Mouse (Mus musculus): ENCODE results near the gene Pde6c. TPM values are rescaled to one million over a fixed set of nuclear protein-coding genes. Genes with fewer than 3 reads are reported as not detected.

Gene Pde6c
- polyA plus RNA-seq (2021; fragmentation: Nextera tagmentation): 0.04 TPM in 1 of 2 replicates, not detected in the other
- long read RNA-seq, experiment 1: 0 reads
- long read RNA-seq, experiment 2: 0 reads

DNA sequence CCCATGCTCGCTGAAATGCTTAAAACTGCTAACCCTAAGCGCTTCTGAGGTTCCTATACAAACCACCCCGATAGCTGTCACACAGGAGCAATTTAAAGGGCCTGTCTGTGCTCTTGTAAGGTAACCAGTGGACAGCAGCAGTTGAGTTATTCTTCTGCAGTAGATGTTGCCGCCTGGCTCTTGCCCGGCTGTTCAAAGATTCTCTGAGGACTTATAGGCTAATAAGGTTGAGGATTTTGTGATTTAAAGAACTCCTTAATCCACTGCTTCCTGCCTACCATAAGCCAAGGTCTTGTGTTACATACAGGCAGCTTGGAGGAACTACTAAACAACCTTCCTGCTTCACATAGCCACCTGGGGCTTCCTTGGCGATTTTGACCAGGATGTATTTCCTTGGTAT lies at the start of gene Pde6c:
TSS of gene Pde6c (plus strand) at position 301 of the 400 bp plus-strand sequence.

DNA sequence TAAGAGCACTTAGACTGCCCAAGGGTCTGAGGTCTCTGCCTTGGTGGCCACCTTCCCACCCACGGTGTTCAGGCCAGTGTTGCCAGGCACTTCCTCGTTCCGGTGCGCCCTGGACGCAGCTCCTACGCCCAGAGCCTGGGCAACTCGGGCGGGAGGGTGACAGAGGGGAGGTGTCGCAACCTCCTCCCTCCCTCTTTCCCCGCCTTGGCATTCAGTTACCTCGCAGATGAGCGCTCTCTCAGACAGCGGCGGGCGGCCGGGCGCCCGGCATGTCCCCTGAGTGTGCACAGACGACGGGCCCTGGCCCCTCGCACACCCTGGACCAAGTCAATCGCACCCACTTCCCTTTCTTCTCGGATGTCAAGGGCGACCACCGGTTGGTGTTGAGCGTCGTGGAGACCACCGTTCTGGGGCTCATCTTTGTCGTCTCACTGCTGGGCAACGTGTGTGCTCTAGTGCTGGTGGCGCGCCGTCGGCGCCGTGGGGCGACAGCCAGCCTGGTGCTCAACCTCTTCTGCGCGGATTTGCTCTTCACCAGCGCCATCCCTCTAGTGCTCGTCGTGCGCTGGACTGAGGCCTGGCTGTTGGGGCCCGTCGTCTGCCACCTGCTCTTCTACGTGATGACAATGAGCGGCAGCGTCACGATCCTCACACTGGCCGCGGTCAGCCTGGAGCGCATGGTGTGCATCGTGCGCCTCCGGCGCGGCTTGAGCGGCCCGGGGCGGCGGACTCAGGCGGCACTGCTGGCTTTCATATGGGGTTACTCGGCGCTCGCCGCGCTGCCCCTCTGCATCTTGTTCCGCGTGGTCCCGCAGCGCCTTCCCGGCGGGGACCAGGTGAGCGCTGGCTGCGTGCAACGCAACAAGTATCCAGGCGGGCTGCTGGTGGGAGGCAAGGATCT lies 35.5 kb upstream of the Pde6c start, which contains the start of gene Ffar4:
TSS of gene Ffar4 (plus strand) at position 214 of the 901 bp plus-strand sequence.

DNA sequence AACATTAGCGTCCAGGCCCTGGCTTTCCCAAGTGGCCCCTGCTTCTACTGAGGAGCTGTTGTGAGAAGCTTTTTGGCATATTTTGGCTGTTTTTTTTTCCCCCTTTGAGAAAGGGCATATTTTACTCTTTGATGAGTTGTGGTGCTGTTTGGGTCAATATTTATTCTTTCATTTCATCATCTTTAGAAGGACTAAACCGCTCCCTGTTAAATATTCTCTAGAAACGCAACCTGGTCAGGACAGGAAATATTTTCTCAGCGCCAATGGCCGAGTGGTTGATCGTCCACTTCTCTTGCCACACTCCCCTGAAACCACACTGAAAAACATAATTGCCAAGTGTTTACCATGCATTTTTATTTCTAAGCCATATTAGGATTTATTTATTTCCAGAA lies 7.4 kb upstream of the Pde6c start, which contains the start of gene Rbp4:
TSS of gene Rbp4 (minus strand) at position 63 of the 392 bp plus-strand sequence.

DNA sequence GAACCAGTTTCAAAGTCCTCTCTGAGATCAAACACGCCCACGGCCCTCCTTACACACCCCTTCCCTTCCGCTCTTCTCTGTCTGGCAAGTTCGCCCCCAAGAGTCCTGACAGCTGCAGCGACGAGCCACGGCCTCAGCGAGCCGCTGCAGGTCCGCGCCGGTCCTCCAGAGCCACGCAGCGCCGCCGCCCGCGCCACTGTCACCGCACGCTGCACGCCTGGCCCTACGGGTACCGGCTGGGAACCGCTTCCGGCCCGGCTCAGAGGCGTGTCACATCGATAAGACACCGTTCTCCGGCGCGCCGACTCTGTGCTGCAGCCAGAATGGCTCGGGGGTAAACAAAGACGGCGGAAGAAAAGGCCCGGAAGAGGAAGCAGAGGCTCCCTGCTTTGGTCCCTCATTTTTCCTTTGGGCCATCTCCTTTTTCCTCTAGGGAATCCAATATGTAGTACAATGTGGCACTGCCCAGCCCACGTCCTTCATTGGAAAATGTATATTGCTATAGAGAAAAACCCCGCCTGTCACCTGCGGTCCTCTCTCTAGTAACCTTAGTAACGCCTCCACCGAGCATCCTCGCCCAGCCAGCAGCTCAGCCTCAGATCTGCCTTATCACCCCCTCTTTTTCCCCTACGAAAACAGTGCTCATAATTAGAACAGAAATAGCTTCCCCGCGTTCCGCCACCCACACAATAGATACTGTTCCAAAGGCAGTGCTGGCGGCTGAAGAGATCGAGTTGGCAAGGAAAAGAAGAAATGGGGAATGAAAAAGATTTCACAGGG lies 91.5 kb downstream of the Pde6c start, which contains the start of gene Fra10ac1:
TSS of gene Fra10ac1 (minus strand) at position 252 of the 780 bp plus-strand sequence.

Other genes starting within 250 kb of the Pde6c start
- 0.60 and 0.80 TPM in 2 replicates for gene Myof, start 89.2 kb upstream of the Pde6c start, polyA plus RNA-seq (2021; fragmentation: Nextera tagmentation)
- gene Cep55, start 77.8 kb upstream of the Pde6c start, polyA plus RNA-seq (2021; fragmentation: Nextera tagmentation): 0.11 and 0.22 TPM in 2 replicates
- gene Ffar4, start 35.7 kb upstream of the Pde6c start, polyA plus RNA-seq (2021; fragmentation: Nextera tagmentation): 0.15 TPM in 1 of 2 replicates, not detected in the other
- gene Rbp4, start 7.5 kb upstream of the Pde6c start, polyA plus RNA-seq (2021; fragmentation: Nextera tagmentation): 89.7 and 99.5 TPM in 2 replicates
- 25.9 and 26.7 TPM in 2 replicates for gene Fra10ac1, start 91.4 kb downstream of the Pde6c start, polyA plus RNA-seq (2021; fragmentation: Nextera tagmentation)
- gene Lgi1, start 131.8 kb downstream of the Pde6c start, polyA plus RNA-seq (2021; fragmentation: Nextera tagmentation): 53.6 and 77.5 TPM in 2 replicates